Mouse (Mus musculus): ENCODE measurements around the gene A630073D07Rik. TPM values are rescaled to one million over a fixed set of nuclear protein-coding genes. Genes with fewer than 3 reads are reported as not detected.
"Not testable (repeated sequence)": the region's sequence is repeated elsewhere in the genome, so short reads cannot be mapped to it uniquely, and the experiment has no call there.

Gene A630073D07Rik
- total RNA-seq (2021): not detected
- long read RNA-seq, experiment 1: 0 reads
- long read RNA-seq, experiment 2: 0 reads

- DNase-seq: no peak
Observed at GRCm38 (mm10) chr6:132651426-132651825, at the start of gene A630073D07Rik. TSS of gene A630073D07Rik (minus strand) at chr6:132651526.

GRCm38 (mm10) chr6:132700907-132701306 is 49.6 kb upstream of the A630073D07Rik start, which contains the start of gene Tas2r121:
TSS of gene Tas2r121 (minus strand) at chr6:132701007.
- DNase-seq: no peak

- not testable (repeated sequence) for DNase-seq
Observed at GRCm38 (mm10) chr6:132691596-132691995, 40.3 kb upstream of the A630073D07Rik start.

GRCm38 (mm10) chr6:132656653-132657052 is 5.3 kb upstream of the A630073D07Rik start, which contains the start of gene Tas2r120:
TSS of gene Tas2r120 (plus strand) at chr6:132656953.
- DNase-seq: no peak

GRCm38 (mm10) chr6:132649399-132649798 is 1.9 kb downstream of the A630073D07Rik start:
- no peak for DNase-seq

GRCm38 (mm10) chr6:132595613-132596012 is 55.7 kb downstream of the A630073D07Rik start, which contains the start of gene Prp2:
TSS of gene Prp2 (plus strand) at chr6:132595913.
- not testable (repeated sequence) for DNase-seq

Other genes starting within 250 kb of the A630073D07Rik start
- gene Prh1, start 81.7 kb downstream of the A630073D07Rik start, total RNA-seq (2021): not detected
- not detected for gene Prp2, start 55.6 kb downstream of the A630073D07Rik start, total RNA-seq (2021)
- gene Tas2r120, start 5.4 kb upstream of the A630073D07Rik start, total RNA-seq (2021): not detected
- gene Tas2r121, start 49.5 kb upstream of the A630073D07Rik start, total RNA-seq (2021): not detected
- gene Tas2r122, start 60.4 kb upstream of the A630073D07Rik start, total RNA-seq (2021): not detected
- gene Tas2r115, start 86.5 kb upstream of the A630073D07Rik start, total RNA-seq (2021): not detected
- gene Tas2r124, start 103.2 kb upstream of the A630073D07Rik start, total RNA-seq (2021): not detected
- not detected for gene Tas2r102, start 110.6 kb upstream of the A630073D07Rik start, total RNA-seq (2021)
- not detected for gene Tas2r136, start 126.6 kb upstream of the A630073D07Rik start, total RNA-seq (2021)
- not detected for gene Tas2r117, start 151.3 kb upstream of the A630073D07Rik start, total RNA-seq (2021)
- gene Tas2r123, start 195.6 kb upstream of the A630073D07Rik start, total RNA-seq (2021): not detected
- not detected for gene Tas2r116, start 203.9 kb upstream of the A630073D07Rik start, total RNA-seq (2021)
- gene Tas2r110, start 216.5 kb upstream of the A630073D07Rik start, total RNA-seq (2021): not detected
- not detected for gene Tas2r113, start 241.5 kb upstream of the A630073D07Rik start, total RNA-seq (2021)

Measured in gastrocnemius, postnatal 10 days (tissue).